Mouse (Mus musculus) fibroblast of lung, adult 2 months (primary cell): Measurements from ENCODE around the gene Spsb2.

Source experiments
- DNase-seq: peaks from one replicate; pipeline ENCODE4 v3.0.0-alpha.2; 2011; ENCODE audit warnings: low read depth

Gene Spsb2

GRCm38 (mm10) chr6:124857840-124858530 is 49.5 kb downstream of the Spsb2 start:
- DNase-seq, result no peak

- no peak for DNase-seq
These were observed 50.3 kb downstream of the Spsb2 start for GRCm38 (mm10) chr6:124858561-124859318.

GRCm38 (mm10) chr6:124859725-124860124 is 51.3 kb downstream of the Spsb2 start:
- peak; percentile 53 for DNase-seq
